Mouse (Mus musculus) megakaryocyte, embryonic 14.5 days (primary cell): ENCODE results near the gene Igf2bp1. TPM values are rescaled to one million over a fixed set of nuclear protein-coding genes. Genes with fewer than 3 reads are reported as not detected.

Experiments
- H3K27me3 ChIP-seq: replicated peaks from 2 replicates; pipeline ENCODE3; 2012; ENCODE audit warnings: inconsistent platforms
- H3K36me3 ChIP-seq: replicated peaks from 2 replicates; pipeline ENCODE3; 2012; ENCODE audit warnings: low read length, inconsistent platforms, mixed read lengths
- H3K4me1 ChIP-seq: 2 replicates; pipeline ENCODE4 v1.6.1; 2012; ENCODE audit warnings: inconsistent platforms
- H3K4me3 ChIP-seq: replicated peaks from 2 replicates; pipeline ENCODE3; 2012; ENCODE audit warnings: moderate library complexity, mild to moderate bottlenecking, inconsistent platforms
- H3K9me3 ChIP-seq: 2 replicates; pipeline ENCODE4 v1.6.1; 2012; ENCODE audit warnings: inconsistent platforms
- FLI1 ChIP-seq: IDR thresholded peaks from 2 replicates; pipeline ENCODE4 v1.6.1; 2012; ENCODE audit warnings: low read length, inconsistent platforms, mixed read lengths
- GATA1 ChIP-seq: IDR thresholded peaks from 3 replicates; pipeline ENCODE4 v1.6.1; 2012; ENCODE audit warnings: mixed read lengths, low read length, inconsistent platforms, borderline replicate concordance
- polyA plus RNA-seq: library from polyadenylated mRNA; stranded (reverse); fragments of >175 nt; gene quantifications from 2 replicates; pipeline ENCODE4 v1.2.3, GENCODE M21; 2012; ENCODE audit warnings: low replicate concordance; ENCODE audit not compliant: insufficient read depth

Gene Igf2bp1
- polyA plus RNA-seq, 1 experiment, result 0.06 TPM

DNA sequence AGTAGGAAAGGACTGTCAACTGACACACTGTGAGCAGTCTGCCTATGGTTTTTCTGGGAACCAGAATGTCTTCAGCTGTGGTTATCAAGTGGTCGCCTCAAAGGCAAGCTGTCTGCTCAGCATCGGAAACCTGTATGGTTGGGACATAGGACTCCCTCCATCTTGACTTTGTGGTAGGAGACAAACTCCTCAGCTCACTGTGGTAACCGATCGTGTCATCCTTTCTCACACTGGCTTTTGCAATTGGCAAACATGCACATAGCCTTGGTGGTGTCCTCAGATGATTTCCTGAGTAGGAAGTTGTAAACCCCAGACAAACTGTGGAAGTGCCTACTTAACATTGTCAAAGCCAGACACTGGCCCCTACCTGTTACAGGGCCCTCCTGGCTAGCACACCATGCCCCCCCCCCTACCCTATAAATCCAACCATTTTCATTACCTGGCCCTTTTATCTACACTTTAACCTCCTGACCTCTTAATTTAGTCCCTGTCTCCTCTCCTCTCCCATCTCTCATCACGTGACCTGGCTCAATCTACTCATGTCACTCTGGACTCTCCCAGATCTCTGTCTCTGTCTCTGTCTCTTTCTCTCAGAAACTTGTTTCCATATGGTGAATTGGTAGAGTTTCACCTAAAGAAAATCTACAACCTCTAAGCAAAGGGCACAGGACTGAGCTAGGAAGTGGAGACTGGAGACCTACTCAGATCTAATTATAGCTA, 97.8 kb downstream of the Igf2bp1 start:
- H3K9me3 ChIP-seq, result peaks cover 6% of the 10 kb centered on the region; the same call in 1 of the 2 replicates
- peaks cover 35% of the 10 kb centered on the region for H3K4me1 ChIP-seq
- H3K4me3 ChIP-seq, result peak overlapping the region; percentile 30
- TF ChIP-seq FLI1 (no peak), GATA1 (no peak)
- no peaks in the 10 kb centered on the region for H3K36me3 ChIP-seq
- H3K27me3 ChIP-seq, result peaks cover 20% of the 10 kb centered on the region

Other genes starting within 250 kb of the Igf2bp1 start
- gene Phospho1, start 181.4 kb downstream of the Igf2bp1 start, polyA plus RNA-seq, result 11.0 and 11.8 TPM in 2 replicates
- 10.2 and 30.7 TPM in 2 replicates for gene Gngt2, start 168.7 kb downstream of the Igf2bp1 start, polyA plus RNA-seq
- 67.9 and 94.9 TPM in 2 replicates for gene Abi3, start 163.5 kb downstream of the Igf2bp1 start, polyA plus RNA-seq
- 0.15 and 2.7 TPM in 2 replicates for gene B4galnt2, start 91.0 kb downstream of the Igf2bp1 start, polyA plus RNA-seq
- not detected in 2 replicates for gene Gip, start 18.6 kb upstream of the Igf2bp1 start, polyA plus RNA-seq
- 21.3 and 146 TPM in 2 replicates for gene Snf8, start 28.9 kb upstream of the Igf2bp1 start, polyA plus RNA-seq
- gene Ube2z, start 59.4 kb upstream of the Igf2bp1 start, polyA plus RNA-seq, result 12.1 and 13.8 TPM in 2 replicates
- gene Atp5g1, start 69.7 kb upstream of the Igf2bp1 start, polyA plus RNA-seq, result 305 and 325 TPM in 2 replicates
- not detected in 2 replicates for gene Calcoco2, start 106.0 kb upstream of the Igf2bp1 start, polyA plus RNA-seq
- gene Ttll6, start 127.8 kb upstream of the Igf2bp1 start, polyA plus RNA-seq, result not detected in 2 replicates
- not detected in 2 replicates for gene Hoxb13, start 188.4 kb upstream of the Igf2bp1 start, polyA plus RNA-seq